Mouse (Mus musculus) urinary bladder, postnatal 14 days (tissue): ENCODE results near the gene Abhd17b.
"Not testable (repeated sequence)": the region's sequence is repeated elsewhere in the genome, so short reads cannot be mapped to it uniquely, and the experiment has no call there.

Experiments
- DNase-seq: peaks from one replicate; pipeline ENCODE4 v3.0.0; 2021; ENCODE audit warnings: low spot score

Abhd17b gene

DNA sequence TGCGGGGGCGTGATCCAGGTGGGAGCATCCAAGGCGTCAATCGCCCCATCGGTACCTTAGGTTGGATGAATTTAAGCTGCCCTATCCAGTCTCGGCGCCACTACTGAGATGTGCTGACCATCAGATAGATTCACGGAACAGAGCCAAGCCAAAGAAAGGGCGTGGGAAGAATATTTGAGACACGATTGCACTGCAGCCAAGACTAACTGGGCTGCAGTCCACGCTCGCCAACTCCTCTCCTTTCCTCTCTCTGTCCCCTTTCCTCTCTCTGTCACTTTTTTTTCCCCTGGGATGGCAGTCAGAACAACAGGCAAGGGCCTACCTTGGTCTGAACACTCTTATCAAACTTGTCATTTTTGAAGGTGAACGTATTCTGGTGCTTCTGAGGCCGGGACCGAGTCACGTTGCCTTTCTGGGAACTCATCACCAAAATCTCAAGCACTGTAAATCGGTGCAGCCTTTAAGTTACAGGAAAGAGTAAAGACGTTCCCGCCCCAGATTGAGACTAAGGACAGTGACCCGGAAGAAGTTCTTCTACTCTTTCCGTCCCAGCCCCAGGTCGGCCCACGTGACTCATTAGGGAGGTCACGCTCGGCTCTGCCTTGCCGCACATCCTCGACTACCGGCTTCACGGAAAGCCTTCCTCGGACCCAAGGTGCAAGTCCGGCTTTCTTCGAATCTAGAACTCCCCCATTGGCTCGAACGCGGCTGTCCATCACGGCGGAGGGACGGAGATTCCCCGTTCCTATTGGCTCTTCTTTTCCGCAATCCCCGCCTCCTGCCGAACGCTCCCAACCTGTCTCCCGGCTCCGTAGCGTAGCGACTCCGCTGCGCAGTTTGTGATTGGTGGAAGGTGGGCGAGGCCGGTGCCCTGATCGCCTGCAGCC is 457 bp upstream of the Abhd17b start, which contains the start of gene 1110059E24Rik:
Gene 1110059E24Rik (minus strand): TSS at position 692 of the 887 bp plus-strand sequence.
- peak; percentile 96 for DNase-seq

- no peak for DNase-seq
Measured at GRCm38 (mm10) chr19:21654788-21655187, 1.8 kb downstream of the Abhd17b start.

DNA sequence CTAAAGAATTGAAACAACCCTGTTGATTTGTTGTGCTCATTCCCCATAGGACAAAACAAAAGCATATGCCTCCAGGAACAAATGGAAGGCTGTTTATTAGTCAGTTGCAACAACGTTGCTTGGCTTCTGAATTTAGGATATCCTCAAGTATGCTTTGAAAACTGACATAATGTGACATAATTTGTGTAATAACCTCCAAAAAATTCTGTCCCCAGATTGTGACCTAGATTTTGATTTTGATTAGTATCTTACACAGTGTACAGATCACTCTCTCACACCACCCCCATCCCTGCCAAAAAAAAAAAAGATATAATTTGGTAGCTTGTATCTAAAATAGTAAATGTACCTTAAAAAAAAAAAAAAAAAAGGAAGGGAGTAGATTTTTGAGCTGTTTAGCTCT is 7.7 kb downstream of the Abhd17b start:
- DNase-seq: no peak

DNA sequence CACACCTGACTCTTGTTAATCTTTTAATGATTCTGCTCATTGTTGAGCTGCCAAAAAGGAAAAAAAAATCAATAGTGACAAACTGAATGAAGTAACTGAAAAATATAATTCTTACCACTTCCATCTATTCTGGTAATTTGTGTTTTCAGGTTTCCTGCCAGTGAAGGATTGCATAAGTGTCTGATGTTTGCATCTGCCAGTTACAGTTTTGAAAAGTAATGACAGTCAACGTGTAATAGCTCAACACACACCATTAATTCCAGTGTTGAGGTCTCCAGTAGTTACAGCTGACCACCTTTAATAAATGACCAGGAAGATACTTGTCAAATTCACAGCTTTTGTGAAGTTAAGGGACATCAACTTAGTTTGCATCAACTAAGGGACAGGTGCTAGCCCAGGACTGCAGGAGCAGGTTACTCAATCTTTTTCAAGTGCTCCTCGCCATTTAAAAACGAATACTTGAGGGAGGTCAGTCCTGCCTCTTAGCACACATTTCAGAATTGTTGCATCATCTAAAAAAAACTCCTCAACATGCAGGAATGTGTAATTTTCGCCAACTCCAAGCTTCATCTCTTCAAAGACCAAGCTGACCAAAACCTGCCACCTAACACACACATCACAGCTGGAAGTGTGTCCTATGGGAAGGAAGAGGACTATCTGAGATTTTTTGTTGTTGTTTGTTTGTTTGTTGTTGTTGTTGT is 10.9 kb downstream of the Abhd17b start:
- DNase-seq: no peak

DNA sequence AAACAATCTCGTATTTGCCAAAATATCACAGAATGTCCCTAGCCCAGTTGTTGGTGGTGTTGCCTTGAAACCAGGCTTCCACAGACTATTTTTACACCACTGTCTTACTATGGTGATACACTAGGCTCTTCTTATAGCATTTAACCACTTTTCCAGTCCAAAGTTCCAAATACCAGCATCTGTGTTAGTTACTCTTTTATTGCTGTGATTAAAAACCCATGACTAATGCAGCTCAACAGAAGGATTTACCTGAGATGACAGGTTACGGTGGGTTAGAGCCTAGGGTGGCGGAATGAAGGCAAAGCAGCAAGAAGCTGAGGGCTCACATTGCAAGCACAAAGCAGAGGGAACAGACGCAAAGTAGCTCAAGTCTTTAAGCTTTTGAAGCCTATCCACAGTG is 16.7 kb downstream of the Abhd17b start:
- no peak for DNase-seq

DNA sequence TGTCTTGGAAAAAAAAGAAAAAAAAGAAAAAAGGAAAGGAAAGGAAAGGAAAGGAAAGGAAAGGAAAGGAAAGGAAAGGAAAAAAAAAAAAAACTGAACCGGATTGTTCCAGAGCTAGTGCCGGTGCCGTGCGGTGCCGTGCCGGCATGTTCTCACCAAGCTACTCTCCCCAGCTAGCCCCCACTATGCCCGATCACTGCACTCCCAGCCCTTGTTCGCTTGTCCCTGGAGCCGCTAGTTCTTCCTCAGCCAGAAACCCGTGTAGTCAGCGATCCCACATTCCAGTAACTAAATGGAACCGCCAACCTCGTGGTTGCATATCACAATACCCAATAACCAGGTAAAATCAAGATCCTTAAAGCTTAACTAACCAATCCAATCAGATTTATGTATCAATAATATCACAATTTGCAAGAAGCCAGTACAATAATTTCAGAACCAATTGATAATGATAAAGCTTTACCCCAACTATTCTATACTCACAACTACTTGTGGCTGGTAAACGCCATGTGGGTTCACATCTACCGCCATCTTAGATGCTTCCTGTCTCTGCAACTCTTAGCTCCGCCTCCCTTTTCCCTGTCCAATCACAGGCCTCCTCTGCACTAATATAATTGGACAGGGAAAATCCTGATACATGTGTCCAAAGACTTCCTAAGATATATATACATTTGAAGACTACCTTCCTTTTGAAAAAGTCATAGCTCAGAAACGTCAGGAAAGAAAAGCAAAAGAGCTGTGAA is 21.5 kb downstream of the Abhd17b start:
- DNase-seq: no peak

DNA sequence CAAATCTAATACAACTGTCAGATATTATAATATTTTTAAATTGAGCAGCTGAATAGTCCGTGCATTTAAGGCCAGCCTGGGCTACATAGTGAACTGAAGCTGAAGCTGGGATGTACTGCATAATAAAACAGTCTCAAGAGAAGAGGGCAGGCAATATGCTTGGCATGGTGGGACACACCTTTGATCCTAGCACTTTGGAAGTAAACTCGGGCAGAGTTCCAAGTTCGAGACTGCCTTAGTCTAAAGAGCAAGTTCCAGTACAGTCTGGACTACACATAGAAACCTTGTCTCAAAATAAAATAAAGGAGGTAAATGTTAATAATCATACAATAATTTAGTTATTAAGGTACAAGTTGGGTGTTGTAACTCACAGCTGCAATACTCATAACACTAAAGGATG is 27.1 kb downstream of the Abhd17b start:
- no peak for DNase-seq

- DNase-seq: no peak
Measured at GRCm38 (mm10) chr19:21680986-21681385, 28.0 kb downstream of the Abhd17b start.

DNA sequence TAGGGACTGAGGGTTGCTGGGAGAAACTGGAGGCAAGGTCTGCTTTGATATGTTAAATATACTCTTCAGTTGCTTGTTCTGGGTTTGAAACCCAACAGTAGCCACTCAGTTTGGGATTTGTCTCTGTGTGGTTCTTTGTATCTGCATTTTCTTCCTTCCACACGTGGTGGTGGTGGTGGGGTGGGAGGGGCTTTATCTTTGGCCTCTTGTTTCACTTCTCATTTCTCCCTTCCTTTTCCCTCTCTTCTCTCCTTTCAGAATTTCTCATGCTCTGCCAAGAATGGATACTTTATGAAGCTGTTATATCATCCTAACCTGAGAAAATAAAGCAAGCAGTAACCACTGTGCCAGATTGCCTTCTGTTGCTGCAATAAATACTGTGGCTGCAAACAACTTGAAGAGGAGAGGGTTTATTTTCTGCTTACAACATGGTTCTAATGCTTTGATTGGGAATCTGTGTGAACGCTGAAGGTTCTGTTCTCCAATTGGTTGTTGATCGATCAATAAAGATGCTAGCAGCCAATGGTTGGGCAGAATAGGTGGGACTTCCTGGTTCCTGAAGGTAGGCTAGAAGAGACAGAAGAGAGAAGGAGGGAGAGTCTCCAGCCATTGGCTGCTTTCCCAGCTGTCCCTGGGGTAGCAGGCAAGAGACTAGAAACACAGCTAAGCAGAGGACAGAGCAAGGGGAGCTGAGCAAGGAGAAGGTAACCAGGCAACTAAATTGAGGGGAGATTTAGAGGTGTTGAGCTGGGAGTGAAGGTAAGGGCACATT is 60.5 kb downstream of the Abhd17b start:
- no peak for DNase-seq

DNA sequence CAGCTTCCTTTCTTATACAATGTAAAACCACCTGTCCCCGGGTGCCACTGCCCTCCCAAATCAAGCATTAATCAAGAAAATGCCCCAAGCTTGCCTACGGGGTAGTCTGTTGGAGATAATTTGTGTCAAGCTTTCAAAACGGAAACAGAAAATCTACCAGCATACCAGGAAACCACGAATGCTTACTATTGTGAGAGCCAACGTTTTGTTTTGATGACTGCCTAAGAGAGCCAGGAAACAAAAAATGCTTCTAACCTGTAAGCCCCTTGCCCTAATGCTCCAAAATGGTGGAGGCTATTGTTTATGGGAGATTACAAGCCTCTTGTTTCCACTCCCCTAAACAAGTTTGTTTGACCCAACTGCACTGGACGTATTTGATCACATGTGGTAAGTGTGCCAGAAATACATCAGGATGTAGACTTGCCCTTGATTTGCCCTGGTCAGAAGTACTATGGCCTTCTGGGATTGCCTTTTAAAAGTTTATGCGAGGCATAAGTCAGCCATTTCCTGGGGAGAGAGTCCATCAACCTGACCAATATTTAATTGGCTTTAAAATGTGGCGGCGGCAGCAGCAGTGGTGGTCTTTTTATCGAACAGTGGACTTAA is 61.4 kb downstream of the Abhd17b start:
- no peak for DNase-seq

GRCm38 (mm10) chr19:21715005-21715442 is 62.0 kb downstream of the Abhd17b start:
- no peak for DNase-seq

GRCm38 (mm10) chr19:21715515-21715914 is 62.5 kb downstream of the Abhd17b start:
- no peak for DNase-seq

DNA sequence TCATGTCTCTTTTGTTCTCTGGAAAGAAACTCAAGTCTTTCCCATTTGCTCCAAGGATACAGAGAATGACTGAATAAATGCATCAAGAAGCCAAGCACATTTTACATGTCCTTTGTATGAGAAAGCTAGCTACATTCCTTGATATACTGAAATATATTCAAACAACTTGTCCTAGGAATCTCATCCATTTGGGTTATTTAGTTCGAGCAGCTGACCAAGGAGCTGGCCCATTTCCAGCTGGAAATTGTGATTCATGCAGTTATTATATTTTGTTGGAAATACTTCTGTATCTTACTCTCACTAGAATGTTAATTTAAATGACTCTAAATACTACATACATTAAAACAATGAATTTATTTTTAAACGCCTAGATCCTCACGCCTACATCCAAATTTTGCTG is 63.5 kb downstream of the Abhd17b start:
- no peak for DNase-seq

DNA sequence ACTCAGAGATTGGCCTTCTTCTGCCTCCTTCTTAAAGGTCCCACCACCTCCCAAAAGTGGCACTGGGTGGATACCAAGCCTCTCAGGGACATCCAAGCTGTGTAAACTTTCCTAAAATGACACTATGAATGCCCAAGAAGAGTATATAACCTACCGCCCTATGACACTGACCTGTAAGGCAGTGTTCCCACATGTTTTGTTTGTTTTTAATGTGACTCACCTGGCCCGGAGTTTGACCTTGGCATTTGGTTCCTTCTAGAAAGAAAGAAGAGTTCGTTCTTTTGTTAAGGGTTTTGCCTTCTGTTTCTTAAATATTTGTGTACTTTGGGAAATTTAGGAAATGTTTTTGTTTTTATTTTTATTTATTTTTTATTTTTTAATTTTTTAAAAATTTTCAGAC is 66.2 kb downstream of the Abhd17b start:
- no peak for DNase-seq

GRCm38 (mm10) chr19:21720950-21721349 is 68.0 kb downstream of the Abhd17b start:
- DNase-seq: no peak

GRCm38 (mm10) chr19:21723280-21723679 is 70.3 kb downstream of the Abhd17b start:
- not testable (repeated sequence) for DNase-seq

DNA sequence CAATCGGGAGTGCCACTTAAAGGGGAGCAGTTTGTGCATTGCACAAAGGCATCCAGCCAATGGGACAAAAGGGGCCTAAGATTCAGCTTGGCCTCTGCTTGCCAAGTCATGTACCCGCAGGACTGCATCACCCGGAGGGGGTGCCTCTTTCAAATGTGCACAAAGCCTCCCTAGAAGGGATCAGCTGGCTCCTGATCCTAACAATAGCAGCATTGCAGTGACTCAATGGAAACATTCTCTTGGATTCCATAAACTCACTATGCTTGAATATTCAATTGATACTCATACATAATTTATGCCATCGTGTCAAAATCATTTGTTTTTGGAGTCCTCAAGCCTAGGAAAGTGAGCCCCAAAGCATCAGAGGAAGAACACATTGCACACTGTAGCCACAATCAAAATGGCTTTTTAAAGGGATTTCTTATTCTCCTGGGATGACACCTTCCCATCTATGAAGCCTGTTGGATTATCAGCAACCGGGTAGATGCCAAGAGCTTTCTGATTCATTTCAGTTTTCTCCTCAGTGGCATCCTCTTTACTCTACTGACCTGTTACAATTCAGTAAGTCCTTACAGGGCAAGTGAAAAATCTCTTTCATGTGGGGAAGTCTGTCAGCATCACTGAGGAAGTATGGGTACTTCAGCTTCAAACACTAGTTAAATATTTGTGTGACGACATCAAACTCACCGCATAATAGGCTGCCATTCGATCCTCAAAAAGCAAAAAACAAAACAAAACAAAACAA is 71.1 kb downstream of the Abhd17b start:
- no peak for DNase-seq

DNA sequence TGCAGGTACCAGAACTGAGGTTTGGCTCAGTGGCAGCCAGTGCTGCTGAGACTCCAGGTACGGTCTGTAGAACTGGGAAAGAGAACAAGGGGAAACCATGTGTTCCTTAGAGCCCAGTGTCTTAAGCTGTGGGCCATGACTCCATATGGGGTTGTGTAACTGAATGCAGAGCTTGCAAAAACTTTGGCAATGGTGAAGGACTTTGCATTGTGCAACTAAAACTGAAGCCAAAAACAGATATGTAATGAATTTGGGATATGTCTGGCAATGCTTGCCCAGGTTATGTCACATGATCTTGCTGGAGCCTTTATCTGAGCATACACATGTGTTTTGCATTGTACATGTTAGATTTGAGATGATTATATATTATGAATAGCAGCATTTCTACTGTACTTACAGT is 72.2 kb downstream of the Abhd17b start:
- DNase-seq: no peak

DNA sequence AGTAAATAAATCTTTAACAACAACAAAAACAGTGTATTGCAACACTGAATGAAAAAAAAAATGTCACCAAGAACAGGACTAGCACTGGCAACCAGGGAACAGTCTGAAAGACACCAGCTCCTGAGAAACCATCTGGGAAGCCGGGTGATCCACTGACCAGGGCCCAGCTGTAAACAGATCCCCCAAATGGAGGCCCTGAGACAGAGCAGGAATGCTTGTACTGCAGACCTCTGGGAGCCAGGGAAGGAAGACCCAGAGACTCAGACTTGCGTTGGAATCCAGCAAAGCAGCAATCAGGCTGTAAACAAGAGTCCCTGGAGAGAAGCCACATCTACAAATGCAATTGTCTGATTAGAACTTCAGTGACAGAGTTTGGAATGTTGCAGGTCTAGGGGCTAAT is 74.1 kb downstream of the Abhd17b start:
- no peak for DNase-seq

GRCm38 (mm10) chr19:21728342-21728741 is 75.4 kb downstream of the Abhd17b start:
- DNase-seq: no peak

GRCm38 (mm10) chr19:21731887-21732286 is 78.9 kb downstream of the Abhd17b start:
- no peak for DNase-seq
